Mouse (Mus musculus) layer of hippocampus, adult 9-10 months (tissue): ENCODE results near the gene Hist1h3a.

ENCODE experiments used
- DNase-seq: peaks from one replicate; pipeline ENCODE4 v3.0.0; 2022; ENCODE audit warnings: low spot score

The Hist1h3a gene

GRCm38 (mm10) chr13:23759251-23759771 is 2.9 kb downstream of the Hist1h3a start:
- no peak for DNase-seq

GRCm38 (mm10) chr13:23757921-23758320 is 4.3 kb downstream of the Hist1h3a start:
- no peak for DNase-seq

- DNase-seq: no peak
These were observed 4.9 kb downstream of the Hist1h3a start for GRCm38 (mm10) chr13:23757211-23757773.

GRCm38 (mm10) chr13:23756790-23757189 is 5.4 kb downstream of the Hist1h3a start, which contains the start of gene Hist1h4b:
Gene Hist1h4b (plus strand): TSS chr13:23757013.
- DNase-seq: peak; percentile 93

- no peak for DNase-seq
These were observed 7.2 kb downstream of the Hist1h3a start for GRCm38 (mm10) chr13:23755000-23755399.

GRCm38 (mm10) chr13:23753314-23754078 is 8.7 kb downstream of the Hist1h3a start:
- no peak for DNase-seq

- DNase-seq: no peak
These were observed 9.4 kb downstream of the Hist1h3a start for GRCm38 (mm10) chr13:23752742-23753172.

- DNase-seq: peak; percentile 87
These were observed 10.0 kb downstream of the Hist1h3a start, which contains the start of gene Hist1h3b for GRCm38 (mm10) chr13:23752067-23752741. Gene Hist1h3b (plus strand): TSS chr13:23752267.

- no peak for DNase-seq
These were observed 10.7 kb downstream of the Hist1h3a start for GRCm38 (mm10) chr13:23751478-23751956.

GRCm38 (mm10) chr13:23750839-23751477 is 11.2 kb downstream of the Hist1h3a start, which contains the start of gene Hist1h2ab:
Gene Hist1h2ab (plus strand): TSS chr13:23751126.
- DNase-seq: peak; percentile 68

GRCm38 (mm10) chr13:23749563-23750121 is 12.5 kb downstream of the Hist1h3a start:
- no peak for DNase-seq

GRCm38 (mm10) chr13:23747892-23748288 is 14.3 kb downstream of the Hist1h3a start:
- DNase-seq: no peak

GRCm38 (mm10) chr13:23747081-23747891 is 14.9 kb downstream of the Hist1h3a start:
- DNase-seq: no peak

GRCm38 (mm10) chr13:23746201-23747080 is 15.7 kb downstream of the Hist1h3a start, which contains the start of gene Hist1h2bb:
Gene Hist1h2bb (plus strand): TSS chr13:23746734.
- DNase-seq: peak; percentile 86

GRCm38 (mm10) chr13:23745381-23746161 is 16.6 kb downstream of the Hist1h3a start, which contains the start of gene Hist1h3c:
Gene Hist1h3c (minus strand): TSS chr13:23745602.
- DNase-seq: peak; percentile 78

GRCm38 (mm10) chr13:23744421-23745380 is 17.5 kb downstream of the Hist1h3a start:
- DNase-seq: no peak

- no peak for DNase-seq
These were observed 18.2 kb downstream of the Hist1h3a start for GRCm38 (mm10) chr13:23743963-23744362.
